Mouse (Mus musculus): ENCODE measurements around the gene Hmgcs2.
A peak's percentile ranks its signal among the peaks of the same experiment; 100 is the strongest.

DNA sequence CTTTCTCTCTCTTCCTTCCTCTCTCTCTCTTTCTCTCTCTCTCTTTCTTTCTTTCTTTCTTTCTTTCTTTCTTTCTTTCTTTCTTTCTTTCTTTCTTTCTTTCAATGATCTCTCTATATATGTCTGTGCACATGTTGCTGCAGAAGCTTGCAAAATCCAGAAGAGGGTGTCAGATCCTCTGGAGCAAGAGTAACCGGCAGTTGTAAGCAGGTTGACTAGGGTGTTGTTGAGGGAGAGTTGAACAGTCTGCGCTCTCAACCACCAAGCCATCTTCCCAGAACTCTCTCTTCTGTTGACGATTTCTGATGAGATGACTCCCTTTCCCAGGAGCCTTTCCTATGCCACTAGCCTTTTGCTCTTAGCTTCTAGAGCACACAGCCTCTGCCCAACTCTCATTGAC lies 38.2 kb upstream of the Hmgcs2 start:
- TF ChIP-seq CTCF (IDR thresholded peaks at IDR 0.05): peak; percentile 23
- TF ChIP-seq EP300 (IDR thresholded peaks at IDR 0.05): no peak
